Mouse (Mus musculus) kidney, embryonic 14.5 days (tissue): Measurements from ENCODE around the gene Prdm11. TPM values are rescaled to one million over a fixed set of nuclear protein-coding genes. Genes with fewer than 3 reads are reported as not detected.
A peak's percentile ranks its signal among the peaks of the same experiment; 100 is the strongest.

Experiments used
- ATAC-seq: fragments of 200-750 bp; cut with Nextera tagmentation; 2 replicates; pipeline ENCODE4 v1.8.0; 2017; ENCODE audit warnings: moderate number of reproducible peaks, mild to moderate bottlenecking, moderate TSS enrichment, moderate library complexity; ENCODE audit not compliant: low FRiP score, low TSS enrichment
- H3K27ac ChIP-seq: fragments of 300-500 bp; sonication (generic); 2 replicates; pipeline ENCODE4 v1.5.1; 2014; ENCODE audit warnings: low read depth, mild to moderate bottlenecking, low read length, moderate library complexity, mixed read lengths
- H3K27me3 ChIP-seq: fragments of 300-500 bp; sonication (generic); 2 replicates; pipeline ENCODE4 v1.6.1; 2014; ENCODE audit warnings: mild to moderate bottlenecking, low read length; ENCODE audit not compliant: control insufficient read depth, insufficient read depth
- H3K36me3 ChIP-seq: fragments of 300-500 bp; sonication (generic); 2 replicates; pipeline ENCODE4 v1.6.1; 2014; ENCODE audit warnings: low read length, mixed read lengths; ENCODE audit not compliant: control insufficient read depth, insufficient read depth
- H3K4me1 ChIP-seq: fragments of 300-500 bp; sonication (generic); 2 replicates; pipeline ENCODE4 v1.6.1; 2014; ENCODE audit warnings: low read length, mixed read lengths; ENCODE audit not compliant: control insufficient read depth, insufficient read depth
- H3K4me2 ChIP-seq: fragments of 300-500 bp; sonication (generic); replicated peaks from 2 replicates; pipeline ENCODE4 v1.6.1; 2014; ENCODE audit warnings: low read depth, mild to moderate bottlenecking, low read length
- H3K4me3 ChIP-seq: fragments of 300-500 bp; sonication (generic); 2 replicates; pipeline ENCODE4 v1.5.1; 2014; ENCODE audit warnings: mild to moderate bottlenecking, low read length
- H3K9ac ChIP-seq: fragments of 300-500 bp; sonication (generic); 2 replicates; pipeline ENCODE4 v1.6.1; 2014; ENCODE audit warnings: low read depth, mild to moderate bottlenecking, low read length, moderate library complexity
- H3K9me3 ChIP-seq: fragments of 300-500 bp; sonication (generic); 2 replicates; pipeline ENCODE4 v1.6.1; 2016; ENCODE audit warnings: low read length; ENCODE audit not compliant: control insufficient read depth
- WGBS: fragments of 180-500 bp; shearing (Covaris S2); extraction: QIAGEN DNeasy Blood & Tissue Kit; methylation state at CpG from one replicate; pipeline ENCODE4 v1.1.7; 2014; 5-methylcytosine and 5-hydroxymethylcytosine counted together
- polyA plus RNA-seq: library from polyadenylated mRNA; unstranded; fragments of >200 nt; fragmentation: Nextera tagmentation; extraction: Ambion mirVana; gene quantifications from 2 replicates; pipeline ENCODE4 v1.2.1, GENCODE M21; 2014

The Prdm11 gene
- polyA plus RNA-seq, 1 experiment from 2014 or later, result 4.3 TPM

GRCm38 (mm10) chr2:92941463-92941862, 104.5 kb downstream of the Prdm11 start:
- no peak for ATAC-seq
- Histone ChIP-seq H3K36me3 (no peaks in the 10 kb centered on the region), H3K27me3 (no peaks in the 10 kb centered on the region), H3K4me1 (no peaks in the 10 kb centered on the region), H3K27ac (no peak overlapping the region), H3K4me2 (no peak overlapping the region), H3K4me3 (no peak overlapping the region), H3K9ac (no peak overlapping the region), H3K9me3 (no peaks in the 10 kb centered on the region)
- 65% methylated on average over 3 of the region's 3 CpGs for WGBS

DNA sequence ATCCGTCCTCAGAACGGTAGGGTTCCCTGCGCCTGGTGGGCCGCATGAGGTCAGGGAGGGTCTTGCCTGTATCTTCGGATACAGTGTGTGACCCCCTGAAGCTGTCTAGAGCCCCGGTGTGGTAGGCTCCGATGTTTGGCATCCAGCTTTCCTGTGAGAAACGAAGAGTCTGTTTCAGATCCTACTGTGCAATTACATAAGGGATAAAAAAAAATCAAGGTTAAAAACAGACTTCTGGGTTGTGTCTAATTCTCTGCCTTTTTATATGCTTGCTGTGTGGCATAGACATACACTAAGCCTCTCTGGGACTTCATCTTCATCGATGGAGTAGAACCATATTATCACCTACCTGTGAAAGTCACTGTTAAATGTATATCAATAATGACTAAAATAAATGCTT, 105.0 kb downstream of the Prdm11 start:
- H3K4me2 ChIP-seq, result no peak overlapping the region
- H3K27ac ChIP-seq, result no peak overlapping the region
- H3K4me1 ChIP-seq, result no peaks in the 10 kb centered on the region
- H3K9ac ChIP-seq, result no peak overlapping the region
- WGBS, result 85% methylated on average over 9 of the region's 9 CpGs
- H3K36me3 ChIP-seq, result no peaks in the 10 kb centered on the region
- H3K27me3 ChIP-seq, result no peaks in the 10 kb centered on the region
- no peak overlapping the region for H3K4me3 ChIP-seq
- no peaks in the 10 kb centered on the region for H3K9me3 ChIP-seq
- no peak for ATAC-seq

- H3K27ac ChIP-seq, result no peak overlapping the region
- 96% methylated on average over 6 of the region's 7 CpGs for WGBS
- no peak for ATAC-seq
- H3K4me1 ChIP-seq, result 0 out of 2 replicates have a peak, but pooled peaks cover 5% of the 10 kb centered on the region
- no peaks in the 10 kb centered on the region for H3K9me3 ChIP-seq
- H3K4me2 ChIP-seq, result no peak overlapping the region
- no peak overlapping the region for H3K4me3 ChIP-seq
- no peak overlapping the region for H3K9ac ChIP-seq
- no peaks in the 10 kb centered on the region for H3K27me3 ChIP-seq
- H3K36me3 ChIP-seq, result no peaks in the 10 kb centered on the region
Measured at GRCm38 (mm10) chr2:92938827-92939226, 107.1 kb downstream of the Prdm11 start.

DNA sequence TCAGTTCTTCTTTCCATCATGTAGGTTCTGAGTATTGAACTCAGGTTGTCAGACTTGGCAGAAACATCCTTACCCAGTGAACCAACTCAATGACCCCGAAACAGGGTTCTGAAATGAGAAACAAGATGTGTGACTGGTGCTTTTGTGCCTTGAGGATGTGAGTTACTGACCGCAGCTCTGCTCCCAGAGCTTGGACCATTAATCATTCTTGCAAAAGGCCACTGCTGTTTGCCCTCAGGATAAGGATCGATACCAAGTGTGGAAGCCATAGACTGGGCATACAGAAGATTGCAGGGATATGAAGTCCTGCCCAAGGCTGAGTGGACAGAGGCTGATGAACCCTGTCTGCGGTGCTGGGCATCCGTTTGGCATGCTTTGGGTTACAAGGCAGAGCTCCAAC, 107.9 kb downstream of the Prdm11 start:
- no peaks in the 10 kb centered on the region for H3K27me3 ChIP-seq
- no peaks in the 10 kb centered on the region for H3K9me3 ChIP-seq
- no peaks in the 10 kb centered on the region for H3K36me3 ChIP-seq
- no peak for ATAC-seq
- 67% methylated on average over 5 of the region's 5 CpGs for WGBS
- H3K4me1 ChIP-seq, result 0 out of 2 replicates have a peak, but pooled peaks cover 5% of the 10 kb centered on the region
- no peak overlapping the region for H3K9ac ChIP-seq
- no peak overlapping the region for H3K4me3 ChIP-seq
- H3K4me2 ChIP-seq, result no peak overlapping the region
- H3K27ac ChIP-seq, result no peak overlapping the region

DNA sequence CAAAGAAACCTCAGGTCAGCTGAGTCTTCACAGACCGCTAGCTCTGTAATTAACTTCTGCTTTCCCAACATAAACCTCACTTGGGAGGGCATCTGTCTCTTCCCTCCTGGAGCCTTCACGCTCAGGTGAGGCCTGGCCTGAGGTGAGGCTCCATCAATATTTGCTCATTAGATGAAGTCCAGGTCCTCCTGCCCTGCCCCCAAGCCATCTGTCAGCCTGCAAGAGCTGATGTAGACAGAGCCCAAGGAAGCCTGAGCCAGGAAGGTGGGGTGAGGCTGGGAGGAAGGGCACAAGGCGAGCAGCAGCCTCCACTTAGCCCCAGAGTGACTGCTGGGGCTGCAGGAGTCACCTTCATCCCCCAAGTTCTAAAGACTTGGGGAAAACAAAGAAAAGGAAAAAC, 110.5 kb downstream of the Prdm11 start:
- Histone ChIP-seq H3K4me3 (no peak overlapping the region), H3K4me1 (peaks cover 5% of the 10 kb centered on the region; the same call in 1 of the 2 replicates), H3K27me3 (no peaks in the 10 kb centered on the region), H3K9me3 (no peaks in the 10 kb centered on the region), H3K4me2 (no peak overlapping the region), H3K9ac (no peak overlapping the region), H3K36me3 (no peaks in the 10 kb centered on the region), H3K27ac (no peak overlapping the region)
- WGBS, result 30% methylated on average over 3 of the region's 3 CpGs
- no peak for ATAC-seq

DNA sequence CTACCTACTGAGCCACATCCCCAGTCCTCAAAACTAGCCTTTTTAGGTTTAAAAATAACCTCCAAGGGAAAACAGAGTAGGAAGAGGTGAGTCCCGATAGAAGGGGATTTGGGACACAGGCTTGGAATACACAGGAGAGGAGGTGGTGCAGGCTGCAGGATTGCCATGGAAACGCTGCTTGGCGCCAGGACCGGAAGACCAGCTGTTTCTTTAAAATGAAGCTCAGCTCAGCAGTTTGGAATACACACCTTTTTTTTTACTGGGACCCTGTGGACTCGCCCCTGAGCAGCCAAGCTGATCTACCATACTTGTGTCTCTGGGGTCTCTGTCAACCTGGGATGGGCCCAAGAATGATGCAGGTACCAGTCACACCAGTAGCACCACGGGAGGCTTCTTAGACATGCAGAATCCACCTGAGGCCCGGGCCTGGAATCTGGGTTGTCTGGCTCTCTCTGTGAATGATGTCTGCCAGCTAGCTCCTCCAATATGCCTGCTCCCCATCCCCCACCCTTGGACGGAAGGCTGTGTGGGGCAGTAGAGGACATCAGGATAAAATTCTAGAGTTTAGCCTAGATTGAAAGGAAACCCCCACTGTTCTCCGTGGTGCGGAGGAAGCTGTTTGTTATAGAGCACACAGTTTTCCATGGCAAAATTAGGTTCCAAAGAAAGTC, 111.5 kb downstream of the Prdm11 start:
- Histone ChIP-seq H3K4me1 (peaks cover 5% of the 10 kb centered on the region; the same call in 1 of the 2 replicates), H3K4me3 (no peak overlapping the region), H3K9me3 (no peaks in the 10 kb centered on the region), H3K4me2 (no peak overlapping the region), H3K36me3 (no peaks in the 10 kb centered on the region), H3K27ac (no peak overlapping the region), H3K27me3 (no peaks in the 10 kb centered on the region), H3K9ac (no peak overlapping the region)
- no peak for ATAC-seq
- WGBS, result 17% methylated on average over 10 of the region's 10 CpGs

DNA sequence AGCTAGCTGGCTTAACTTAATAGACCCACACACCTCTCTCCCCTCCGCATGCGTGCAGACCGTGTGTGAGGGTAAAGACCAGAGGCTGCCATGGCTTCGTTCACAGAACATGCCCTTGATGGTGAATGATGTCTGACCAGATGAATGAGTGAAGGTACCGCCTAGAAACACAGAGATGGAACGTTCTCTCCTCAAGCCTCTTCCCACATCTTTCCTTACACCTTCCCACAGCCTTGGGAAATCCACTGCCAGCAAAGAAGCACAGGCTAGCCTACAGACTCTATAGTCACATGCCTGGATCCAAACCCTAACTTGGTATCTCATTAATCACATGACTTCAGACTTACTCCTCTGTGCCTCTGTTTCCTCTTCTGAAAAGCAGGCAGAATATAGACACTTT, 112.6 kb downstream of the Prdm11 start:
- Histone ChIP-seq H3K36me3 (no peaks in the 10 kb centered on the region), H3K4me2 (no peak overlapping the region), H3K4me1 (peaks cover 5% of the 10 kb centered on the region; the same call in 1 of the 2 replicates), H3K9ac (no peak overlapping the region), H3K9me3 (no peaks in the 10 kb centered on the region), H3K27me3 (no peaks in the 10 kb centered on the region), H3K4me3 (no peak overlapping the region), H3K27ac (no peak overlapping the region)
- WGBS, result 87% methylated on average over 6 of the region's 6 CpGs
- no peak for ATAC-seq

- Histone ChIP-seq H3K9ac (no peak overlapping the region), H3K36me3 (no peaks in the 10 kb centered on the region), H3K27ac (no peak overlapping the region), H3K9me3 (no peaks in the 10 kb centered on the region), H3K4me2 (no peak overlapping the region), H3K4me3 (no peak overlapping the region), H3K27me3 (no peaks in the 10 kb centered on the region), H3K4me1 (peaks cover 5% of the 10 kb centered on the region; the same call in 1 of the 2 replicates)
- peak; percentile 51; the same call in 1 of the 2 replicates for ATAC-seq
- WGBS, result 37% methylated on average over 7 of the region's 7 CpGs
Measured at GRCm38 (mm10) chr2:92931061-92931460, 114.9 kb downstream of the Prdm11 start.

DNA sequence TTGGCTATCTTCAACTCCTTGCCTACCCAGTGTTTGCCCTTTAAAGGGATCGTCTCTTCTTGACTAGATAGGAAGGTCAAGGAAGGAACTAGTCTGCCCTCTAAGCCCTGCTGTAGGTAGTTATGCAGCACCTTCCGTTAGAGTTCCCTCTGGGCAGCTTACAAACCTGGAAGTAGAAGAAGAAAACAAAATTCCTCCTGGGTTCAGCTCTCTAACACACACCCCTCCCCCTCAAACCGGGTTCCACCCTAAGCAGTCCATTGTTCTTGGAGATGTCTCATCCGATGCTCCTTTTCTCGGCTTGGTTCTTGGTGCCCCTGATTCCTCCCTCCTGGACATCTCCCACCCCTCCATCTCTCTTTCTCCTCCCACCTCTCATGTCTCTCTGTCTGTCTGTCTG, 116.3 kb downstream of the Prdm11 start:
- Histone ChIP-seq H3K4me2 (no peak overlapping the region), H3K27ac (no peak overlapping the region), H3K36me3 (no peaks in the 10 kb centered on the region), H3K27me3 (no peaks in the 10 kb centered on the region), H3K9ac (no peak overlapping the region), H3K9me3 (no peaks in the 10 kb centered on the region), H3K4me1 (peaks cover 3% of the 10 kb centered on the region; the same call in 1 of the 2 replicates), H3K4me3 (no peak overlapping the region)
- no peak for ATAC-seq
- WGBS, result 83% methylated on average over 5 of the region's 5 CpGs
